ENCODE assay signal across 22 mouse cellular contexts in the genomic region with DNA sequence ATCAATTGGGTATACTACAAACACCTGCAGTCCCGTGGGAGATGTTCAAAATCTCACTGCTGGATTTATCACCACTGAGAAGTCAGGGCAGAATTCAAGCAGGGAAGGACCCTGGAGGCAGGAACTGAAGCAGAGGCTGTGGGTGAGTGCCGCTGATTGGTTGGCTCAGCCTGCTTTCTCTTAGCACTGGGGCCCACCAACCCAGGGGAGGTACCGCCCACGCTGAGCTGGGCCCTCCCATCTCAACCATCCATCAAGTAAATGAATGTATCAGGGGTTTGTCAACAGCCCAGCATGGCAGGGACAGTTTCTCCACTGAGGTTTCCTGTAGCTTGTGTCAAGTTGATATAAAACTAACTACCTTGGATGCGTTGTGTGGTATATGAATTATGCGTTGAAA.
A peak's percentile ranks its signal among the peaks of the same experiment; 100 is the strongest.
DNase-seq lines count a peak whose midpoint lies in the region; TF ChIP-seq lines count a peak whose summit lies in the region.
"Had no signal": no experiment of that assay in that cellular context is flagged by ENCODE, and none has a peak within 500 bp of the region (broad histone marks: within the 10 kb centered on the region; RNA-seq: fewer than 3 reads in every experiment).

No protein-coding gene starts in this region.

- TF ChIP-seq CTCF in testis, adult 2 months (IDR thresholded peaks at IDR 0.05; ENCODE audit: control insufficient read depth, insufficient read depth, insufficient replicate concordance, low read depth, low read length): no peak

- no peak for DNase-seq in testis, postnatal 10 days (ENCODE audit: low spot score)
- DNase-seq in R1 (ENCODE audit: low read depth, low spot score) (peak; percentile 81), ZHBTc4 (ENCODE audit: low read depth, low spot score) (peak; percentile 88)
- no peak for DNase-seq in urinary bladder, postnatal 36 days (ENCODE audit: low spot score in 2 of 2)
- DNase-seq in thymus, postnatal 0 days (ENCODE audit: low spot score): no peak
- DNase-seq in frontal cortex, postnatal 10 days (ENCODE audit: low spot score in 2 of 2): no peak
- DNase-seq: adrenal gland, adult 8-10 months; adrenal gland, postnatal 14 days; adrenal gland, postnatal 36 days; B cell, adult 2 months; cerebellum, adult 11-12 months; cerebellum, adult 2 months; cerebellum, adult 9-10 months; cerebellum, postnatal 25 days had no signal

- no peaks in the 10 kb centered on the region for H3K36me3 ChIP-seq in testis, adult 2 months (ENCODE audit: control insufficient read depth, insufficient read depth, low read length)
- H3K36me3 ChIP-seq: embryonic facial prominence, embryonic 10.5 days; embryonic facial prominence, embryonic 12.5 days; forebrain, embryonic 15.5 days; G1E had no signal

- H3K4me1 ChIP-seq in testis, adult 2 months (ENCODE audit: control insufficient read depth, insufficient read depth, low read length): peaks cover 16% of the 10 kb centered on the region
- H3K4me1 ChIP-seq: forebrain, embryonic 13.5 days; forebrain, embryonic 15.5 days had no signal

- H3K27ac ChIP-seq in testis, adult 2 months (ENCODE audit: control insufficient read depth, insufficient read depth, low read depth, low read length): peak overlapping the region; percentile 91
- H3K27ac ChIP-seq: embryonic facial prominence, embryonic 10.5 days; embryonic facial prominence, embryonic 12.5 days; forebrain, embryonic 13.5 days; forebrain, embryonic 15.5 days had no signal

- TF ChIP-seq POLR2A in testis, adult 2 months (IDR thresholded peaks at IDR 0.05; ENCODE audit: control insufficient read depth, low read depth, low read length): peak; percentile 27; the same call in 1 of the 2 replicates

- peak overlapping the region; percentile 83 for H3K4me3 ChIP-seq in testis, adult 2 months (ENCODE audit: control insufficient read depth, low read depth, low read length)
- H3K4me3 ChIP-seq: embryonic facial prominence, embryonic 10.5 days; embryonic facial prominence, embryonic 12.5 days; forebrain, embryonic 13.5 days; forebrain, embryonic 15.5 days had no signal

- no peaks in the 10 kb centered on the region for H3K27me3 ChIP-seq in testis, adult 2 months (ENCODE audit: control insufficient read depth, insufficient read depth, low read length)
- H3K27me3 ChIP-seq: CH12.LX; embryonic facial prominence, embryonic 12.5 days; forebrain, embryonic 13.5 days; forebrain, embryonic 15.5 days; Patski had no signal

Comparison
In these comparisons a context has a peak if more than half of its experiments do, and no peak if none do; other contexts are left out.
1. DNase-seq: peak in R1 (single experiment) and ZHBTc4 (single experiment); none in testis, postnatal 10 days (single experiment), urinary bladder, postnatal 36 days (0 of 2), thymus, postnatal 0 days (single experiment) and frontal cortex, postnatal 10 days (0 of 2).